Mouse (Mus musculus) ES-E14 (cell line): Measurements from ENCODE around the gene Dapk3. TPM values are rescaled to one million over a fixed set of nuclear protein-coding genes. Genes with fewer than 3 reads are reported as not detected.

ENCODE experiments used
- DNase-seq: peaks from one replicate; pipeline ENCODE4 v3.0.0-alpha.2; 2013; ENCODE audit warnings: low read depth, low spot score
- H3K27ac ChIP-seq: 2 replicates; pipeline ENCODE4 v1.5.1; 2012; ENCODE audit warnings: low read depth, mild to moderate bottlenecking, low read length, moderate library complexity, mixed read lengths; ENCODE audit not compliant: poor library complexity, insufficient read depth, severe bottlenecking
- H3K36me3 ChIP-seq: 2 replicates; pipeline ENCODE4 v1.6.1; 2012; ENCODE audit warnings: mild to moderate bottlenecking, low read length, moderate library complexity, mixed read lengths; ENCODE audit not compliant: control insufficient read depth, poor library complexity, insufficient read depth, severe bottlenecking
- H3K4me1 ChIP-seq, 2 experiments: fragments of 150-350 bp in 1 of 2; sonication (generic) in 1 of 2; 2 replicates each; pipeline ENCODE4 v1.6.1; 2012; ENCODE audit warnings: low read length in 2 of 2, mild to moderate bottlenecking in 1 of 2, mixed read lengths in 1 of 2; ENCODE audit not compliant: control insufficient read depth in 2 of 2, insufficient read depth in 2 of 2, poor library complexity in 1 of 2
- H3K4me3 ChIP-seq, 2 experiments: fragments of 150-350 bp in 1 of 2; sonication (generic) in 1 of 2; 2 replicates each; pipeline ENCODE4 v1.5.1; 2012; ENCODE audit warnings: low read length in 2 of 2, low read depth in 1 of 2, mild to moderate bottlenecking in 1 of 2, mixed read lengths in 1 of 2; ENCODE audit not compliant: insufficient read depth in 1 of 2, poor library complexity in 1 of 2, severe bottlenecking in 1 of 2
- H3K9ac ChIP-seq: 2 replicates; pipeline ENCODE4 v1.6.1; 2012; ENCODE audit warnings: low read depth, mild to moderate bottlenecking, low read length, mixed read lengths; ENCODE audit not compliant: poor library complexity, insufficient read depth, severe bottlenecking
- H3K9me3 ChIP-seq: fragments of 150-350 bp; sonication (generic); 2 replicates; pipeline ENCODE4 v1.6.1; 2012; ENCODE audit warnings: low read depth, mild to moderate bottlenecking, low read length; ENCODE audit not compliant: control insufficient read depth, insufficient read depth
- CHD2 ChIP-seq: IDR thresholded peaks from 2 replicates; pipeline ENCODE4 v1.6.1; 2014; ENCODE audit warnings: mild to moderate bottlenecking, low read depth, low read length, inconsistent platforms
- HCFC1 ChIP-seq: IDR thresholded peaks from 2 replicates; pipeline ENCODE4 v1.6.1; 2012; ENCODE audit warnings: low read length, inconsistent platforms, borderline replicate concordance; ENCODE audit not compliant: insufficient read depth
- MAFK ChIP-seq: IDR thresholded peaks from 2 replicates; pipeline ENCODE4 v1.6.1; 2014; ENCODE audit warnings: mild to moderate bottlenecking, low read depth, low read length, inconsistent platforms; ENCODE audit not compliant: insufficient read depth
- ZC3H11A ChIP-seq: IDR thresholded peaks from 2 replicates; pipeline ENCODE4 v1.6.1; 2012; ENCODE audit warnings: low read depth, mild to moderate bottlenecking, inconsistent platforms, low read length, borderline replicate concordance
- ZNF384 ChIP-seq: IDR thresholded peaks from 2 replicates; pipeline ENCODE4 v1.6.1; 2012; ENCODE audit warnings: low read depth, low read length, inconsistent platforms
- in situ Hi-C, 2 experiments: fragments of 600-800 bp; cut with MboI; formaldehyde crosslinking; loops; one replicate each; pipeline ENCODE4 v1.15.1; 2025; ENCODE audit warnings: low sequenced_read_pairs in 2 of 2, inconsistent platforms in 1 of 2; ENCODE audit not compliant: unreplicated experiment in 2 of 2
- total RNA-seq: library from RNA; depleted of rRNA; stranded (reverse); fragments of 300-350 nt; gene quantifications from 2 replicates; pipeline ENCODE4 v1.2.3, GENCODE M21; 2012

Dapk3 gene
- total RNA-seq, 1 experiment = 65.1 TPM

DNA sequence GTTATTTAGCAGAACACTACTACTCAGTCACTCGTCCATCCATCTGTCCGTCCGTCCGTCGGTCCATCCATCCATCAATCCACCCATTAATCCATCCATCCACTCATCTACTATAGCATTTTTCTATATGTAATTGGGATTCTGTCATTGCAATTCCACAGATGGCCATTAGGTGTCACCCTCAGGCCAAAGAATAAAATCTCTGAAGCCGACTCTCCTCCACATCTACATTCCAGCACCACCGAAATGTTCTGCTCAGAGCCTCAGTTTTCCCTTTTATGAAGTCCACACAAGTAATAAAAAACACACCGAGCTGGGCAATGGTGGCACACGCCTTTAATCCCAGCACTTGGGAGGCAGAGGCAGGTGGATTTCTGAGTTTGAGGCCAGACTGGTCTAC is 15.4 kb downstream of the Dapk3 start:
- DNase-seq = no peak
- Histone ChIP-seq H3K4me3 (no peak overlapping the region), H3K27ac (no peak overlapping the region), H3K9ac (no peak overlapping the region), H3K4me1 (peaks cover 0 to 6% of the 10 kb centered on the region in 2 experiments; a peak in 1 of 4 replicates), H3K36me3 (no peaks in the 10 kb centered on the region), H3K9me3 (no peaks in the 10 kb centered on the region)
- TF ChIP-seq MAFK (no peak), ZNF384 (no peak), ZC3H11A (peak; percentile 74; the same call in 1 of the 2 replicates), HCFC1 (no peak), CHD2 (no peak)
- in situ Hi-C loops = no loop called here

DNA sequence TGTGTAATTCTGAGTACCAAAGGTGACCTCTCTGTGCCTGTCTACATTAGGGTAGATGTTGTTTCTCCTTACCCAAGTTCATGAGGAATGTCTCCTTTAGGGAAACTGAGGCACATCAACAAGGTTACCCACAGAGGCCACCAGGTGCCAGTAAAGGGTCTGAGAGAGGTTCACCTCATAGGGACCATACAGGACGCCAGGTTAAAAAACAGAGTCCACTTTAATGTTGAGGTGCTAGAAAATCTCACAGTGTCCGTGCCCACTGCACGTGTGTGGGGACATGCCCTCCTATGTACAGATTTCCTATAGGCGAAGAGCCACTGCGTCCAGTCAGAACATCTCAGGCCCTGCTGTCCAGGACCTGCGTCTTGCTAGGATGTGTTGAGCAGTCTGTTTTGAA is 16.2 kb downstream of the Dapk3 start:
- TF ChIP-seq HCFC1 = no peak
- TF ChIP-seq ZC3H11A = no peak
- TF ChIP-seq ZNF384 = no peak
- Histone ChIP-seq H3K4me3 (no peak overlapping the region), H3K9ac (no peak overlapping the region), H3K36me3 (no peaks in the 10 kb centered on the region), H3K27ac (no peak overlapping the region), H3K9me3 (no peaks in the 10 kb centered on the region), H3K4me1 (peaks cover 0 to 5% of the 10 kb centered on the region in 2 experiments; a peak in 1 of 4 replicates)
- in situ Hi-C loops = no loop called here
- DNase-seq = no peak

DNA sequence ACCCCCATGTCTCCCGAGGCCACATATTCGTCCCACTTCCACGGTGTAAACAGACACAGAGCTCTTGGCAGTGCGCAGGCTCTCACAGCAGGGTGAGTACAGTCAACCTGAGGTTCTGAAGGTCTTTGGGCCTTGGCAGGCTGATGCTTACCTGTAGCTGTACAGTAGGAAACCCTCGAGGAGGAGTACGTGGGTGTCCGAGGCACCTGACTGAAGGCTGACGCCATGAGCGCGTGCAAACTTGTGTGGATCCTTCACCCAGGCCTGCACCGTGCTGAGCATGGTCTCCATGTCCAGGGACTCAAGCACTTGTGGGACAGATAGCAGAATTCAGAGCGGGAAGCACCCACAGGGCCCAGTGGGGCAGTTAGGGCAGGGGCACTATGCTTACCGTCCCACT is 17.3 kb downstream of the Dapk3 start:
- DNase-seq = no peak
- TF ChIP-seq CHD2 (no peak), MAFK (no peak), ZNF384 (no peak), ZC3H11A (no peak), HCFC1 (no peak)
- H3K9ac ChIP-seq = no peak overlapping the region
- no peaks in the 10 kb centered on the region for H3K4me1 ChIP-seq
- H3K27ac ChIP-seq = no peak overlapping the region; the same call in 1 of the 2 replicates
- in situ Hi-C loops = no loop called here
- no peaks in the 10 kb centered on the region for H3K36me3 ChIP-seq
- no peaks in the 10 kb centered on the region for H3K9me3 ChIP-seq
- H3K4me3 ChIP-seq = no peak overlapping the region

DNA sequence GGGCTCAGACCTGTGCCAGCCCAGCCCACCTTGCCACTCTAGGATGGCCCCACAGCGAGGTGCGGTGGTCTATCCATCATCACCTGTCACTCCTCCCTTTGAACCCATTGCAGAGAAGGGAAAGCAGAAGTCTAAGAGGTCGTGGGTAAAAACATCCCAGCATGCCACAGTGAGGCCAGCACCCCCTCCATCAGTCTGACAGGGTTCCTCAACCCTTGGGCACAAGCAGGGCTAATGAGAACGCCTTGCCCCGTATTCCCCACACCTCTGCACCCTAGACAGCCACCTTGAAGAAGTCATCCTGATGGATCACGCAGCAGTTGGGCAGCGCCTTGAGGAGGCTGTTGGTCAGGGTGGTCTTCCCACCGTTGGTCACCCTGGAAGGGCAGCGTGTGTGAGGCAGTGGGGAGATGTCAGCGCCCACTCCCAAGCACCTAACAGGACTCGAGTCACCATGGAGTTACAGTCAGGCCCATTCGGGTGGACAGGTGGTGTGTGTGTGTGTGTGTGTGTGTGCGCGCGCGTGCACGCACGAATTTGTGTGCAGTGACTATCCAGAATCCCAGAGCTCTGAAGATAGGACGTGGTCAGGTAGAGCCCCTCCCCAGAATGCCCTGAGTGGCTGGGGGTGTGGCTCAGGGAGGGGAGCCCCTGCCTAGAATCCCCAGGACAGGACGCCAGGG is 17.9 kb downstream of the Dapk3 start:
- Histone ChIP-seq H3K9ac (no peak overlapping the region), H3K36me3 (no peaks in the 10 kb centered on the region), H3K4me1 (no peaks in the 10 kb centered on the region), H3K27ac (no peak overlapping the region), H3K9me3 (no peaks in the 10 kb centered on the region), H3K4me3 (no peak overlapping the region)
- TF ChIP-seq MAFK (no peak), ZC3H11A (no peak), HCFC1 (no peak), ZNF384 (no peak), CHD2 (no peak)
- DNase-seq = no peak
- in situ Hi-C loops = no loop called here
